Mouse (Mus musculus): Measurements from ENCODE around the gene Fkbp5. TPM values are rescaled to one million over a fixed set of nuclear protein-coding genes. Genes with fewer than 3 reads are reported as not detected.
A peak's percentile ranks its signal among the peaks of the same experiment; 100 is the strongest.

The Fkbp5 gene
- polyA plus RNA-seq, 1 experiment from 2014 or later = 26.9 TPM

DNA sequence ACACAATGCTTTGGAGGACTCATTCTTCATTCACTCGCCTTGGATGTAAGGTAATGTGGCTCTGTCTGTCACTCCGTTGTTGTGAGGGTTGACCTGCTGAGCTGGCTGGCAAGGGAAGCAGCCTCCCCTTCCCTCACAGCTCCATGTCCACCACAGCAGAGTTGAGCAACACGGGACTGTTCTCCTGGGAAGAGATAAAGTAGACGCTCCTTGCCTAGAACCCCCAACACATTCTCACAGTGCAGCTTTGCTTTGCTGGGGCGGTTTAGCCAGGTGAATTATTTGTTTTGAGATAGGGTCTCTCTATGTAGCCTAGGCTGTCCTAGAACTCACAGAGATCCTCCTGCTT, 70.5 kb downstream of the Fkbp5 start:
- Histone ChIP-seq H3K27me3 (replicated peaks; ENCODE audit: insufficient read depth, low read length) (no peaks in the 10 kb centered on the region), H3K4me3 (ENCODE audit: low read depth, low read length) (no peak overlapping the region), H3K27ac (ENCODE audit: low read length) (no peak overlapping the region), H3K9me3 (ENCODE audit: low read length) (no peaks in the 10 kb centered on the region), H3K36me3 (ENCODE audit: insufficient read depth, low read length) (no peaks in the 10 kb centered on the region), H3K4me2 (replicated peaks; ENCODE audit: low read depth, low read length) (no peak overlapping the region), H3K4me1 (ENCODE audit: insufficient read depth, low read depth, low read length) (no peaks in the 10 kb centered on the region; the same call in 1 of the 2 replicates), H3K9ac (replicated peaks; ENCODE audit: low read depth) (no peak overlapping the region)
- ATAC-seq (no peak), DNase-seq (ENCODE audit: low spot score) (no peak)
- 36% methylated on average over 5 of the region's 5 CpGs for WGBS
- TF ChIP-seq CTCF (IDR thresholded peaks at IDR 0.05) (no peak), EP300 (IDR thresholded peaks at IDR 0.05) (no peak)

DNA sequence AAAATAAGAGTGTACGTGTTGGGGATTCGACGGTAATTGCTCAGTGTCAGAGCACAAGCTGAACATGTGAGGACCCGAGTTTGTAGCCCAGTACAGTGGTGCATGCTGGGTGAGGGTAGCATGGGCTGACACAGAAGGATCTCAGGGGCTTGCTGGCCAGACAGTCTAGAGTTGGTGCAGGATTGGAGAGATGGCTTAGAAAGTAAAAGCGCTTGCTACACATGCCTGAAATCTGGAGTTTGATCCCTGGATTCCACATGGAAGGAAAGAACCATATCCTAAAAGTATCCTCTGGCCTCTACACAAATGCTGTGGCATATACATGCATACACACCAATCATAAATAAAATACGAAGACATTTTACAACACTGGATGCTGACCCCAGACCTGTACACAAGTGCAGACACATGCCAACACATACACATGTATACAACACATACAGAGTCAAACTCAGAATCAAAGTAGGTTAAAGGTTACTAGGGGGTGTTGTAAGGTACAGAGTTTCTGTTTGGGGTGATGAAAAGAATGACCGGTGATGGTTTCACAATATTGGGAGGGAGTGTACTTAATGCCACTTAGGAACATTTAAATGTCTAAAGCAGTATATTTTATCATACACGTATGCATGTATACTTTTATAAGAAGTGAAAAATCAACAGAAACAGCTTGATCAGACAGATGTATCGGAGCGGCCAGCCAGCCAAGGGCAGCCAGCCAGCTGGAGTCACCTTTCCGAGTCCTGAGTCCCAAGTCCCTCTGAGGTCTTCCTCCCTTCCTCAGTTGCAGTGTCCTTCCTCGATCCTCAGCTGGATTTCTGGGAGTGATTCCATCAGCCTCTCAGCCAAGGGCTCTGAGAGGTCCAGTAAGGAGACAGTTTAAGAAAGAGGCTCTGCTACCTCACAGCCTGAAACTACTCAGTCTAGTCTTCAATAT, 71.2 kb downstream of the Fkbp5 start:
- Histone ChIP-seq H3K4me3 (ENCODE audit: low read depth, low read length) (no peak overlapping the region), H3K9ac (replicated peaks; ENCODE audit: low read depth) (no peak overlapping the region), H3K9me3 (ENCODE audit: low read length) (no peaks in the 10 kb centered on the region), H3K36me3 (ENCODE audit: insufficient read depth, low read length) (no peaks in the 10 kb centered on the region), H3K27me3 (replicated peaks; ENCODE audit: insufficient read depth, low read length) (no peaks in the 10 kb centered on the region), H3K27ac (ENCODE audit: low read length) (no peak overlapping the region), H3K4me2 (replicated peaks; ENCODE audit: low read depth, low read length) (no peak overlapping the region), H3K4me1 (ENCODE audit: insufficient read depth, low read depth, low read length) (no peaks in the 10 kb centered on the region; the same call in 1 of the 2 replicates)
- DNase-seq (ENCODE audit: low spot score) (no peak), ATAC-seq (no peak)
- TF ChIP-seq EP300 (IDR thresholded peaks at IDR 0.05) (no peak), CTCF (IDR thresholded peaks at IDR 0.05) (no peak)
- WGBS = 68% methylated on average over 12 of the region's 12 CpGs

DNA sequence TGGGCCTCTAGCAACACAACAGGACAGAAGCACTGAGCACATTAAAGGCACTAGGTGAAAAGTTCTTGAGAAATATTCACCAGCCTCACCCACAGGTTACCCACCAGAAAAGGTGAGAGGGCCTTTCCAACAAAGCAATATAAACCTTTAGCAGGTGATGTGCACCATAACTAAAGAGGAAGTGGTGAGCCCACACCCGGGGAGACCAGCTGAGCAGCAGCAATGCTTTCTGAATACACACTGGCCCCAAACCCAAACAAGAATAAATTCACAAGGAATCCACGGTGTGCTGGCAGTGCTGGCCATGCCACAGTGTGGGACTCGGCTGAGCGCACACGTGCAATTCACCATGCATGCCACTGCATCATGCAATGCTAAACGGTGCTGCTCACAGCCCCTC, 74.7 kb downstream of the Fkbp5 start:
- H3K4me2 ChIP-seq (replicated peaks; ENCODE audit: low read depth, low read length) = no peak overlapping the region
- no peak for TF ChIP-seq CTCF (IDR thresholded peaks at IDR 0.05)
- no peak for TF ChIP-seq EP300 (IDR thresholded peaks at IDR 0.05)
- 0 out of 2 replicates have a peak, but pooled peaks cover 3% of the 10 kb centered on the region for H3K36me3 ChIP-seq (ENCODE audit: insufficient read depth, low read length)
- H3K27ac ChIP-seq (ENCODE audit: low read length) = no peak overlapping the region
- no peak overlapping the region for H3K4me3 ChIP-seq (ENCODE audit: low read depth, low read length)
- H3K4me1 ChIP-seq (ENCODE audit: insufficient read depth, low read depth, low read length) = no peaks in the 10 kb centered on the region; the same call in 1 of the 2 replicates
- H3K9me3 ChIP-seq (ENCODE audit: low read length) = no peaks in the 10 kb centered on the region
- 78% methylated on average over 6 of the region's 6 CpGs for WGBS
- no peak overlapping the region for H3K9ac ChIP-seq (replicated peaks; ENCODE audit: low read depth)
- no peaks in the 10 kb centered on the region for H3K27me3 ChIP-seq (replicated peaks; ENCODE audit: insufficient read depth, low read length)
- DNase-seq (ENCODE audit: low spot score) = no peak
- ATAC-seq = no peak

DNA sequence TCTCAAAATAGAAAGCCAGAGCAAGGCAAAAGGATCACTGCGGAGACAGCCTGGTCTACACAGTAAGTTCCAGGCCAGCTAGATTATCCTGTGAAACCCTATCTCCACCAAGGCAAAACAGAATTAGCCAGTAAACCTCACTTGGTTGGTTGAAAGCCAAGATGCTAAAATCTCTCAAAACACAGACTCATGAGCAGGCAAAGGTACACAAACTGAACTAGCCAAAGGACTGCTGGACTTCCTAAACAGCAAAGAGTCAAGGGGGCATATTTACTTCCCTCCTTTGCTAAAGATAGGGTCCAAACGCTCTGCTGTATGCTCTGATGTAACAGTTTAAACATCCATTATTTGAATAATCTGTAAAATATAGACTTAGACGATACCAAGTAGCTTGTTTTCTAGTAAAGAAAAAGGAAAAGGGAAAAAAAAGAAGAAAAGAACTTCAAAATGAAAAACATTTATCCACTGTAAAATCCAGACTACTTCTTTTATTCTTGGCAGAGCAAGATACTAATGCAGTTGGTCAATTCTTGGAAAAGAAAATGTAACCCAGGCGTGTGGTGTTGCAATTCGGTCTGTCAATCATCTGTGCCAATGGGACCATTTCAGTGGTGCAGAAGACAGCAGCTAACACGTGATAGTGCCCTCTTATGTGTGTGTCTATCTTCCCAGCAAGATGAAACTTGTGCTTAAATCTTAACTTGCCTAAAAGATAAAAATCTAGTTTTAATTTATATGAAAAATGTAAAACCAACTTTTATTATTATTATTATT, 78.8 kb downstream of the Fkbp5 start:
- no peaks in the 10 kb centered on the region; the same call in 1 of the 2 replicates for H3K4me1 ChIP-seq (ENCODE audit: insufficient read depth, low read depth, low read length)
- H3K4me2 ChIP-seq (replicated peaks; ENCODE audit: low read depth, low read length) = no peak overlapping the region
- H3K4me3 ChIP-seq (ENCODE audit: low read depth, low read length) = no peak overlapping the region
- no peak for ATAC-seq
- peak overlapping the region; percentile 21; the same call in 1 of the 2 replicates for H3K27ac ChIP-seq (ENCODE audit: low read length)
- H3K9me3 ChIP-seq (ENCODE audit: low read length) = no peaks in the 10 kb centered on the region
- TF ChIP-seq CTCF (IDR thresholded peaks at IDR 0.05) (no peak), EP300 (IDR thresholded peaks at IDR 0.05) (no peak)
- peaks cover 6% of the 10 kb centered on the region; the same call in 1 of the 2 replicates for H3K36me3 ChIP-seq (ENCODE audit: insufficient read depth, low read length)
- H3K9ac ChIP-seq (replicated peaks; ENCODE audit: low read depth) = no peak overlapping the region
- peak; percentile 66 for DNase-seq (ENCODE audit: low spot score)
- no peaks in the 10 kb centered on the region for H3K27me3 ChIP-seq (replicated peaks; ENCODE audit: insufficient read depth, low read length)
- WGBS = 71% methylated on average over 6 of the region's 6 CpGs

DNA sequence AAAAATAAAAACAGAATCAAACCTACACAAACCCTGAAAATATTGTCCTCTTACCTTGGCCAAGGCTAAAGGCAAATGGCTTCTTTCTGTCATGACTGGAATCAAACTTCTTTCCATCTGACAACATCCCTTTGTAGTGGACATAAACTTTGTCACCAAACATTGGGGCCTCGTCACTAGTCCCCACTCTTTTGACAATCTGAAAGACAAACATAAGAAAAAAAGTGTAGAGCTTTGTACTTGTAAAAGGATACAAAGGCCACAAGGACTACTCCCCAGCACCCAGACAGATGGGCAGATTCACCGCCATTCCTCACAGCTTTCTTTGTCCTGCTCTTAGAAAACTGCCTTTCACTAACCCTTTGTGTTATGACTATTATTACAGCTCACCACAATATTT, 79.4 kb downstream of the Fkbp5 start:
- no peak for ATAC-seq
- Histone ChIP-seq H3K4me1 (ENCODE audit: insufficient read depth, low read depth, low read length) (no peaks in the 10 kb centered on the region; the same call in 1 of the 2 replicates), H3K9ac (replicated peaks; ENCODE audit: low read depth) (no peak overlapping the region), H3K9me3 (ENCODE audit: low read length) (no peaks in the 10 kb centered on the region), H3K4me2 (replicated peaks; ENCODE audit: low read depth, low read length) (no peak overlapping the region), H3K4me3 (ENCODE audit: low read depth, low read length) (no peak overlapping the region), H3K27ac (ENCODE audit: low read length) (no peak overlapping the region), H3K36me3 (ENCODE audit: insufficient read depth, low read length) (peaks cover 7% of the 10 kb centered on the region; the same call in 1 of the 2 replicates), H3K27me3 (replicated peaks; ENCODE audit: insufficient read depth, low read length) (no peaks in the 10 kb centered on the region)
- 81% methylated on average over 2 of the region's 2 CpGs for WGBS
- TF ChIP-seq CTCF (IDR thresholded peaks at IDR 0.05) = no peak
- TF ChIP-seq EP300 (IDR thresholded peaks at IDR 0.05) = no peak
- no peak for DNase-seq (ENCODE audit: low spot score)

DNA sequence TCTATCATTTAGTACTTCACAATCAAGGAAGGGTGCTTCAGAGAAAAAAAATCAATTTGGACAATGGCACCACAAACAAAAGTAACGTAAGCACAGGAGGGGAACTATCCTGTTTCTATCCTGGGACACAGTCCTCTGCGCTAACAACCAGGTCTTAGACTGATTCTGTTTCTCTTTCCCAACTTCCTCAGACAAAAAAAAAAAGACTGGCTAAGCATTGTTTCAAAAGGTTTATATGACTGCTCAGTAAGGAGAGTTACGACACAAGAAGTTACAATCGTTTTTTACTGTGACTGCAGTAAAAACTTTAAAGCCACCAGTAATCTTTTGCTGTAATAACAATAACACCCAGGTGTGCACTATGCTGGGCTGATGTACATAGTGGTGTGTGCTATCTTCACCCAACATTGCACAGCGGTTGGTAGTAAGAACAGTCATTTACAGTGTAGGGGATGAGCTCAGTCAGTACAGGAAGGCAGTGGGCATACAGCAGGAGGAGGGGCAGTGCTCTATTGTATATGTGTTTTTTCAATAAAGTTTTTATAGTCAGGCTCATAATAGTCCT, 82.3 kb downstream of the Fkbp5 start:
- peaks cover 7% of the 10 kb centered on the region; the same call in 1 of the 2 replicates for H3K36me3 ChIP-seq (ENCODE audit: insufficient read depth, low read length)
- 46% methylated on average over 5 of the region's 5 CpGs for WGBS
- 0 out of 2 replicates have a peak overlapping the region, but pooled peaks have one; percentile 2 for H3K27ac ChIP-seq (ENCODE audit: low read length)
- no peaks in the 10 kb centered on the region for H3K9me3 ChIP-seq (ENCODE audit: low read length)
- TF ChIP-seq CTCF (IDR thresholded peaks at IDR 0.05) = no peak
- no peak for TF ChIP-seq EP300 (IDR thresholded peaks at IDR 0.05)
- no peak overlapping the region for H3K4me3 ChIP-seq (ENCODE audit: low read depth, low read length)
- no peak overlapping the region for H3K4me2 ChIP-seq (replicated peaks; ENCODE audit: low read depth, low read length)
- DNase-seq (ENCODE audit: low spot score) (peak; percentile 64), ATAC-seq (0 out of 2 replicates have a peak, but pooled peaks have one; percentile 16)
- H3K9ac ChIP-seq (replicated peaks; ENCODE audit: low read depth) = no peak overlapping the region
- H3K27me3 ChIP-seq (replicated peaks; ENCODE audit: insufficient read depth, low read length) = no peaks in the 10 kb centered on the region
- peaks cover 11% of the 10 kb centered on the region; the same call in 1 of the 2 replicates for H3K4me1 ChIP-seq (ENCODE audit: insufficient read depth, low read depth, low read length)
